Mouse (Mus musculus): ENCODE measurements around the gene Map3k20. TPM values are rescaled to one million over a fixed set of nuclear protein-coding genes. Genes with fewer than 3 reads are reported as not detected.

Gene Map3k20
- polyA plus RNA-seq, 1 experiment, result 6.0 TPM

GRCm38 (mm10) chr2:72242910-72243675 is 42.3 kb upstream of the Map3k20 start:
- Histone ChIP-seq H3K4me3 (ENCODE audit: low read depth, low read length) (no peak overlapping the region), H3K36me3 (ENCODE audit: control insufficient read depth, insufficient read depth, low read length) (no peaks in the 10 kb centered on the region), H3K27me3 (ENCODE audit: control insufficient read depth, insufficient read depth, low read length) (no peaks in the 10 kb centered on the region), H3K4me1 (ENCODE audit: control insufficient read depth, insufficient read depth, insufficient read length, low read length) (peaks cover 12% of the 10 kb centered on the region), H3K27ac (ENCODE audit: insufficient read depth, low read depth, low read length) (no peak overlapping the region)
- TF ChIP-seq POLR2A (IDR thresholded peaks at IDR 0.05; ENCODE audit: low read depth, low read length), result no peak
- TF ChIP-seq CTCF (IDR thresholded peaks at IDR 0.05; ENCODE audit: extremely low read depth, insufficient read length, insufficient replicate concordance, low read depth, low read length), result no peak
- 23% methylated on average over 12 of the region's 12 CpGs for WGBS

- 78% methylated on average over 4 of the region's 4 CpGs for WGBS
- TF ChIP-seq CTCF (IDR thresholded peaks at IDR 0.05; ENCODE audit: extremely low read depth, insufficient read length, insufficient replicate concordance, low read depth, low read length) (no peak), POLR2A (IDR thresholded peaks at IDR 0.05; ENCODE audit: low read depth, low read length) (no peak)
- Histone ChIP-seq H3K27me3 (ENCODE audit: control insufficient read depth, insufficient read depth, low read length) (no peaks in the 10 kb centered on the region), H3K4me3 (ENCODE audit: low read depth, low read length) (no peak overlapping the region), H3K36me3 (ENCODE audit: control insufficient read depth, insufficient read depth, low read length) (no peaks in the 10 kb centered on the region), H3K4me1 (ENCODE audit: control insufficient read depth, insufficient read depth, insufficient read length, low read length) (peaks cover 12% of the 10 kb centered on the region), H3K27ac (ENCODE audit: insufficient read depth, low read depth, low read length) (no peak overlapping the region)
Measured at GRCm38 (mm10) chr2:72245631-72246030, 39.8 kb upstream of the Map3k20 start.

GRCm38 (mm10) chr2:72246376-72246775 is 39.1 kb upstream of the Map3k20 start:
- Histone ChIP-seq H3K27me3 (ENCODE audit: control insufficient read depth, insufficient read depth, low read length) (no peaks in the 10 kb centered on the region), H3K27ac (ENCODE audit: insufficient read depth, low read depth, low read length) (no peak overlapping the region), H3K36me3 (ENCODE audit: control insufficient read depth, insufficient read depth, low read length) (no peaks in the 10 kb centered on the region), H3K4me1 (ENCODE audit: control insufficient read depth, insufficient read depth, insufficient read length, low read length) (peaks cover 12% of the 10 kb centered on the region), H3K4me3 (ENCODE audit: low read depth, low read length) (no peak overlapping the region)
- 93% methylated on average over 11 of the region's 11 CpGs for WGBS
- TF ChIP-seq CTCF (IDR thresholded peaks at IDR 0.05; ENCODE audit: extremely low read depth, insufficient read length, insufficient replicate concordance, low read depth, low read length) (no peak), POLR2A (IDR thresholded peaks at IDR 0.05; ENCODE audit: low read depth, low read length) (no peak)

GRCm38 (mm10) chr2:72247819-72248218 is 37.6 kb upstream of the Map3k20 start:
- Histone ChIP-seq H3K4me3 (ENCODE audit: low read depth, low read length) (no peak overlapping the region), H3K27ac (ENCODE audit: insufficient read depth, low read depth, low read length) (no peak overlapping the region), H3K27me3 (ENCODE audit: control insufficient read depth, insufficient read depth, low read length) (no peaks in the 10 kb centered on the region), H3K4me1 (ENCODE audit: control insufficient read depth, insufficient read depth, insufficient read length, low read length) (peaks cover 8% of the 10 kb centered on the region), H3K36me3 (ENCODE audit: control insufficient read depth, insufficient read depth, low read length) (no peaks in the 10 kb centered on the region)
- 48% methylated on average over 6 of the region's 6 CpGs for WGBS
- TF ChIP-seq POLR2A (IDR thresholded peaks at IDR 0.05; ENCODE audit: low read depth, low read length) (no peak), CTCF (IDR thresholded peaks at IDR 0.05; ENCODE audit: extremely low read depth, insufficient read length, insufficient replicate concordance, low read depth, low read length) (no peak)

- Histone ChIP-seq H3K36me3 (ENCODE audit: control insufficient read depth, insufficient read depth, low read length) (no peaks in the 10 kb centered on the region), H3K4me3 (ENCODE audit: low read depth, low read length) (no peak overlapping the region), H3K4me1 (ENCODE audit: control insufficient read depth, insufficient read depth, insufficient read length, low read length) (peaks cover 7% of the 10 kb centered on the region), H3K27ac (ENCODE audit: insufficient read depth, low read depth, low read length) (no peak overlapping the region), H3K27me3 (ENCODE audit: control insufficient read depth, insufficient read depth, low read length) (no peaks in the 10 kb centered on the region)
- 83% methylated on average over 18 of the region's 18 CpGs for WGBS
- TF ChIP-seq POLR2A (IDR thresholded peaks at IDR 0.05; ENCODE audit: low read depth, low read length), result no peak
- TF ChIP-seq CTCF (IDR thresholded peaks at IDR 0.05; ENCODE audit: extremely low read depth, insufficient read length, insufficient replicate concordance, low read depth, low read length), result no peak
Measured at GRCm38 (mm10) chr2:72252510-72253505, 32.6 kb upstream of the Map3k20 start.

GRCm38 (mm10) chr2:72253882-72254281 is 31.6 kb upstream of the Map3k20 start:
- H3K4me3 ChIP-seq (ENCODE audit: low read depth, low read length), result no peak overlapping the region
- no peaks in the 10 kb centered on the region for H3K27me3 ChIP-seq (ENCODE audit: control insufficient read depth, insufficient read depth, low read length)
- 35% methylated on average over 4 of the region's 4 CpGs for WGBS
- H3K27ac ChIP-seq (ENCODE audit: insufficient read depth, low read depth, low read length), result no peak overlapping the region
- TF ChIP-seq CTCF (IDR thresholded peaks at IDR 0.05; ENCODE audit: extremely low read depth, insufficient read length, insufficient replicate concordance, low read depth, low read length) (no peak), POLR2A (IDR thresholded peaks at IDR 0.05; ENCODE audit: low read depth, low read length) (no peak)
- H3K4me1 ChIP-seq (ENCODE audit: control insufficient read depth, insufficient read depth, insufficient read length, low read length), result peaks cover 5% of the 10 kb centered on the region; the same call in 1 of the 2 replicates
- H3K36me3 ChIP-seq (ENCODE audit: control insufficient read depth, insufficient read depth, low read length), result no peaks in the 10 kb centered on the region
